Mouse (Mus musculus) stomach, postnatal 0 days (tissue): ENCODE measurements around the gene Slain1. TPM values are rescaled to one million over a fixed set of nuclear protein-coding genes. Genes with fewer than 3 reads are reported as not detected.

Experiments
- ATAC-seq: fragments of 200-750 bp; cut with Nextera tagmentation; 2 replicates; pipeline ENCODE4 v1.8.0; 2017; ENCODE audit not compliant: low FRiP score, low TSS enrichment
- DNase-seq: peaks from one replicate; pipeline ENCODE4 v3.0.0-alpha.2; 2016; ENCODE audit warnings: low spot score
- H3K27ac ChIP-seq: fragments of 300-500 bp; sonication (generic); replicated peaks from 2 replicates; pipeline ENCODE4 v1.5.1; 2014; ENCODE audit warnings: mild to moderate bottlenecking, control low read depth
- H3K27me3 ChIP-seq: fragments of 300-500 bp; sonication (generic); 2 replicates; pipeline ENCODE4 v1.6.1; 2014; ENCODE audit warnings: low read length; ENCODE audit not compliant: control insufficient read depth, insufficient read depth
- H3K36me3 ChIP-seq: fragments of 300-500 bp; sonication (generic); 2 replicates; pipeline ENCODE4 v1.6.1; 2014; ENCODE audit warnings: low read length, mixed read lengths; ENCODE audit not compliant: control insufficient read depth, insufficient read depth
- H3K4me1 ChIP-seq: fragments of 300-500 bp; sonication (generic); replicated peaks from 2 replicates; pipeline ENCODE4 v1.6.1; 2014; ENCODE audit warnings: antibody characterized with exemption; ENCODE audit not compliant: control insufficient read depth, insufficient read depth
- H3K4me2 ChIP-seq: fragments of 300-500 bp; sonication (generic); replicated peaks from 2 replicates; pipeline ENCODE4 v1.6.1; 2014; ENCODE audit warnings: low read depth, mild to moderate bottlenecking, control low read depth, moderate library complexity
- H3K4me3 ChIP-seq: fragments of 300-500 bp; sonication (generic); 2 replicates; pipeline ENCODE4 v1.5.1; 2014; ENCODE audit warnings: low read depth, low read length, control low read depth
- H3K9ac ChIP-seq: fragments of 300-500 bp; sonication (generic); 2 replicates; pipeline ENCODE4 v1.6.1; 2014; ENCODE audit warnings: mild to moderate bottlenecking, low read length, control low read depth, mixed read lengths
- H3K9me3 ChIP-seq: fragments of 300-500 bp; sonication (generic); 2 replicates; pipeline ENCODE4 v1.6.1; 2016; ENCODE audit warnings: low read length; ENCODE audit not compliant: control insufficient read depth
- CTCF ChIP-seq: IDR thresholded peaks from 2 replicates; pipeline ENCODE4 v1.5.1; 2016; ENCODE audit warnings: antibody characterized with exemption, low read depth, mild to moderate bottlenecking, moderate library complexity
- EP300 ChIP-seq: optimal IDR thresholded peaks from 2 replicates; pipeline ENCODE3; 2016; ENCODE audit warnings: antibody characterized with exemption
- WGBS: fragments of 180-500 bp; shearing (Covaris S2); extraction: QIAGEN DNeasy Blood & Tissue Kit; methylation state at CpG from one replicate; pipeline ENCODE4 v1.1.7; 2014; 5-methylcytosine and 5-hydroxymethylcytosine counted together
- microRNA-seq: library from miRNA; unstranded; fragments of <30 nt; microRNA quantifications from one replicate; pipeline ENCODE4, GENCODE M21; 2016
- polyA plus RNA-seq: library from polyadenylated mRNA; unstranded; fragments of >200 nt; fragmentation: Nextera tagmentation; extraction: Ambion mirVana; gene quantifications from 2 replicates; pipeline ENCODE4 v1.2.1, GENCODE M21; 2015

Gene Slain1
- polyA plus RNA-seq, 1 experiment from 2014 or later: 0.93 TPM

DNA sequence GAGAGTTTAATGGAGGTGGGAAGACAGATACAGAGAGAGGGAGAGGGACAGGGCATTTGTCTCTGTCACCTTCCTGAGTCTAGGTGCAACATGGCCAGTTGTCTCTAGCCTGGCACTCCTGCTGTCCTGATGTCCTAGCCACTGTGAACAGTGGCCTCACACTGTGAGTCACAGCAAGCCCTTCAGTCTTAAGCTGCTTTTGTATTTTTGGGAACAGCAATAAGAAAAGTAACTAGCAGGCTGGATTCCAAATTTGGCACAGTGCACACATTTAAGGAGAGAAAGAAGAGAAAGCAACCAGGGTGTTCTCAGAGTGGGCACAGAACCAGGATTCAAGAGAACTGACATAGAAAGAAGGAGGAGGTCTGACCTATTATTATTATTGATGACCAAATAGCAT is 101.4 kb downstream of the Slain1 start:
- no peaks in the 10 kb centered on the region for H3K36me3 ChIP-seq
- no peak overlapping the region for H3K4me2 ChIP-seq
- no peaks in the 10 kb centered on the region for H3K27me3 ChIP-seq
- H3K9ac ChIP-seq: no peak overlapping the region
- H3K27ac ChIP-seq: no peak overlapping the region
- no peak for ATAC-seq
- DNase-seq: no peak
- no peak overlapping the region for H3K4me3 ChIP-seq
- TF ChIP-seq EP300 (no peak), CTCF (no peak)
- H3K9me3 ChIP-seq: no peaks in the 10 kb centered on the region
- H3K4me1 ChIP-seq: no peaks in the 10 kb centered on the region

- Histone ChIP-seq H3K36me3 (no peaks in the 10 kb centered on the region), H3K4me3 (no peak overlapping the region), H3K9me3 (no peaks in the 10 kb centered on the region), H3K27me3 (no peaks in the 10 kb centered on the region), H3K27ac (no peak overlapping the region), H3K4me1 (no peaks in the 10 kb centered on the region), H3K9ac (no peak overlapping the region), H3K4me2 (no peak overlapping the region)
- WGBS: 94% methylated on average over 7 of the region's 7 CpGs
- ATAC-seq: no peak
- DNase-seq: no peak
- TF ChIP-seq EP300: no peak
- TF ChIP-seq CTCF: no peak
These were observed 102.7 kb downstream of the Slain1 start for GRCm38 (mm10) chr14:103752773-103753172.

DNA sequence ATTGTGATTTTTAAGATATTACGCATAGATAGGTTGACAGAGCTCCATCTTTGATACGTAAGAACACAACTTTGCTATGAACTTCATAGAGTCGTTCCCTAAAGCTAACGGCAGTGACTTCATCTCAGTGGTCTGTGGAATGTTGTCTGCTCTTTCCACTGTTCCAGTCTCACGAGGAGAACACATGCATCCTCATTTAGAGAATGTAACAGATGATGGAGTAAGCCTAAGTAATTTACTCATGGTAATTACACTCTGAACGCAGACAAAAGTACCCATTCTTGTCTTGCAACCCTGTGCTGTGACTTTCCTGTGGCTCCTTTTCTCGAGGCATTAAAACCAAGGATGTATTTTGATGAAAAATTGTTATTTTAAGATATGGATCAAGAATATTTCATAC is 104.0 kb downstream of the Slain1 start:
- no peak overlapping the region for H3K9ac ChIP-seq
- H3K4me3 ChIP-seq: no peak overlapping the region
- 49% methylated on average over 7 of the region's 7 CpGs for WGBS
- H3K4me1 ChIP-seq: no peaks in the 10 kb centered on the region
- H3K4me2 ChIP-seq: no peak overlapping the region
- DNase-seq (no peak), ATAC-seq (no peak; the same call in 1 of the 2 replicates)
- H3K27ac ChIP-seq: no peak overlapping the region
- no peaks in the 10 kb centered on the region for H3K9me3 ChIP-seq
- no peaks in the 10 kb centered on the region for H3K27me3 ChIP-seq
- no peak for TF ChIP-seq EP300
- H3K36me3 ChIP-seq: no peaks in the 10 kb centered on the region

GRCm38 (mm10) chr14:103754465-103754864 is 104.4 kb downstream of the Slain1 start:
- Histone ChIP-seq H3K9me3 (no peaks in the 10 kb centered on the region), H3K36me3 (no peaks in the 10 kb centered on the region), H3K27ac (no peak overlapping the region), H3K4me3 (no peak overlapping the region), H3K9ac (no peak overlapping the region), H3K4me1 (no peaks in the 10 kb centered on the region), H3K4me2 (no peak overlapping the region), H3K27me3 (no peaks in the 10 kb centered on the region)
- TF ChIP-seq EP300 (no peak), CTCF (no peak)
- ATAC-seq (peak; percentile 87), DNase-seq (no peak)
- WGBS: 55% methylated on average over 9 of the region's 9 CpGs

Small RNAs within 50 kb of the gene (microRNA-seq; reads per million reads assigned to microRNA genes)
- gene Gm22877: not detected

Other genes starting within 250 kb of the Slain1 start
- 43.0 and 50.7 TPM in 2 replicates for gene Scel, start 136.9 kb upstream of the Slain1 start, polyA plus RNA-seq
- 43.8 and 53.7 TPM in 2 replicates for gene Ednrb, start 194.2 kb downstream of the Slain1 start, polyA plus RNA-seq